7 mouse cellular contexts compared by ENCODE assay signal in genomic region chr1:36860431-36860849, GRCm38 (mm10).
A peak's percentile ranks its signal among the peaks of the same experiment; 100 is the strongest.
DNase-seq lines count a peak whose midpoint lies in the region; ATAC-seq and TF ChIP-seq lines count a peak whose summit lies in the region.

No protein-coding gene starts in this region.

- H3K79me3 ChIP-seq in C2C12 (ENCODE audit: low read depth) = peaks cover 4% of the 10 kb centered on the region

- no peaks in the 10 kb centered on the region for H3K27me3 ChIP-seq in C2C12 (ENCODE audit: control insufficient read depth, insufficient read depth, insufficient read length)
- no peaks in the 10 kb centered on the region for H3K27me3 ChIP-seq in heart, embryonic 14.5 days (ENCODE audit: control insufficient read depth, insufficient read depth, low read length)
- H3K27me3 ChIP-seq in limb, embryonic 10.5 days (ENCODE audit: low read depth, poor library complexity, severe bottlenecking) = no peaks in the 10 kb centered on the region

- H3K4me3 ChIP-seq in C2C12 (ENCODE audit: insufficient read depth, poor library complexity, severe bottlenecking) = no peak overlapping the region
- no peak overlapping the region for H3K4me3 ChIP-seq in heart, embryonic 14.5 days (ENCODE audit: control insufficient read depth in 1 of 2, insufficient read depth in 1 of 2, low read depth in 1 of 2, low read length in 2 of 2)
- H3K4me3 ChIP-seq in limb, embryonic 10.5 days = no peak overlapping the region

- DNase-seq in 3T3-L1 (ENCODE audit: low read depth, low spot score) (peak; percentile 24), adipocyte (ENCODE audit: low spot score) (no peak)
- no peak for DNase-seq in limb, embryonic 10.5 days (ENCODE audit: low spot score)
- no peak for DNase-seq in ovary, postnatal 36 days (ENCODE audit: low spot score)
- DNase-seq in thymus, postnatal 4 days = no peak

- H3K36me3 ChIP-seq in C2C12 (ENCODE audit: control insufficient read depth, insufficient read depth) = no peaks in the 10 kb centered on the region
- H3K36me3 ChIP-seq in heart, embryonic 14.5 days (ENCODE audit: control insufficient read depth, insufficient read depth, low read length) = no peaks in the 10 kb centered on the region
- H3K36me3 ChIP-seq in limb, embryonic 10.5 days = 0 out of 2 replicates have a peak, but pooled peaks cover 4% of the 10 kb centered on the region

- peak overlapping the region; percentile 63 to 71 for H3K27ac ChIP-seq in heart, embryonic 14.5 days (replicated peaks in 1 of 2; ENCODE audit: control insufficient read depth in 1 of 2, insufficient read depth in 1 of 2, low read depth in 2 of 2, low read length in 2 of 2)
- H3K27ac ChIP-seq in limb, embryonic 10.5 days = peak overlapping the region; percentile 59

- H3K79me2 ChIP-seq in C2C12 (ENCODE audit: control insufficient read depth, insufficient read depth) = peaks cover 4% of the 10 kb centered on the region

- 0 out of 2 replicates have a peak overlapping the region, but pooled peaks have one; percentile 3 for H3K4me2 ChIP-seq in heart, embryonic 14.5 days (ENCODE audit: low read length)

- peaks cover 17 to 38% of the 10 kb centered on the region in 2 experiments for H3K4me1 ChIP-seq in heart, embryonic 14.5 days (ENCODE audit: control insufficient read depth in 2 of 2, insufficient read depth in 2 of 2, low read length in 2 of 2)
- peaks cover 21% of the 10 kb centered on the region for H3K4me1 ChIP-seq in limb, embryonic 10.5 days

- TF ChIP-seq CTCF in C2C12 (IDR thresholded peaks at IDR 0.05; ENCODE audit: control insufficient read depth, insufficient read depth, insufficient read length) = no peak

- whole genome bisulfite sequencing in heart, embryonic 14.5 days = 16% methylated on average over 4 of the region's 4 CpGs
- 54% methylated on average over 4 of the region's 4 CpGs for WGBS in limb, embryonic 10.5 days

- H3K9ac ChIP-seq in heart, embryonic 14.5 days (ENCODE audit: low read length) = no peak overlapping the region

- no peaks in the 10 kb centered on the region for H3K9me3 ChIP-seq in heart, embryonic 14.5 days (ENCODE audit: control insufficient read depth, low read length)
- no peaks in the 10 kb centered on the region for H3K9me3 ChIP-seq in limb, embryonic 10.5 days (replicated peaks)

- peak; percentile 74 for ATAC-seq in heart, embryonic 14.5 days (ENCODE audit: insufficient number of reproducible peaks, insufficient read depth, low FRiP score, low read depth)

- no peak overlapping the region for H3ac ChIP-seq in C2C12 (ENCODE audit: control insufficient read depth, insufficient read length, low read depth)

TF ChIP-seq in C2C12, 6 proteins besides CTCF, POLR2A, EP300 and RAD21:
- no peak for TF ChIP-seq USF1 (IDR thresholded peaks at IDR 0.05; ENCODE audit: low read depth)
- no peak for TF ChIP-seq MYOG (IDR thresholded peaks at IDR 0.05; ENCODE audit: control insufficient read depth, extremely low read depth, insufficient read length)
- no peak for TF ChIP-seq FOSL1 (IDR thresholded peaks at IDR 0.05; ENCODE audit: insufficient read depth, low read length, poor library complexity, severe bottlenecking)
- TF ChIP-seq MYOD1 (IDR thresholded peaks at IDR 0.05; ENCODE audit: control insufficient read depth, insufficient read length, low read depth) = peak; percentile 65
- TF ChIP-seq MAX (IDR thresholded peaks at IDR 0.05) = no peak
- no peak for TF ChIP-seq CEBPB (IDR thresholded peaks at IDR 0.05; ENCODE audit: low read depth)
